Mouse (Mus musculus) heart, postnatal 0 days (tissue): ENCODE measurements around the gene Tmem178. TPM values are rescaled to one million over a fixed set of nuclear protein-coding genes. Genes with fewer than 3 reads are reported as not detected.

Experiments used
- ATAC-seq: fragments of 200-750 bp; cut with Nextera tagmentation; 2 replicates; pipeline ENCODE4 v1.8.0; 2017; ENCODE audit warnings: low read depth, moderate number of reproducible peaks, moderate library complexity; ENCODE audit not compliant: insufficient read depth
- DNase-seq: peaks from one replicate; pipeline ENCODE4 v3.0.0-alpha.2; 2016; ENCODE audit warnings: low spot score
- H3K27ac ChIP-seq: fragments of 300-500 bp; sonication (generic); 2 replicates; pipeline ENCODE4 v1.5.1; 2014; ENCODE audit warnings: low read depth, mild to moderate bottlenecking
- H3K27me3 ChIP-seq: fragments of 300-500 bp; sonication (generic); 2 replicates; pipeline ENCODE4 v1.6.1; 2014; ENCODE audit warnings: low read length, mixed read lengths; ENCODE audit not compliant: control insufficient read depth, insufficient read depth
- H3K36me3 ChIP-seq: fragments of 300-500 bp; sonication (generic); replicated peaks from 2 replicates; pipeline ENCODE4 v1.6.1; 2014; ENCODE audit warnings: low read length, mixed read lengths; ENCODE audit not compliant: control insufficient read depth, insufficient read depth
- H3K4me1 ChIP-seq: fragments of 300-500 bp; sonication (generic); 2 replicates; pipeline ENCODE4 v1.6.1; 2014; ENCODE audit warnings: antibody characterized with exemption; ENCODE audit not compliant: control insufficient read depth, insufficient read depth
- H3K4me2 ChIP-seq: fragments of 300-500 bp; sonication (generic); 2 replicates; pipeline ENCODE4 v1.6.1; 2014; ENCODE audit warnings: low read depth, mild to moderate bottlenecking, low read length, moderate library complexity
- H3K4me3 ChIP-seq: fragments of 300-500 bp; sonication (generic); 2 replicates; pipeline ENCODE4 v1.5.1; 2014; ENCODE audit warnings: low read depth, low read length
- H3K9ac ChIP-seq: fragments of 300-500 bp; sonication (generic); replicated peaks from 2 replicates; pipeline ENCODE4 v1.6.1; 2014; ENCODE audit warnings: low read depth, low read length, mixed read lengths
- H3K9me3 ChIP-seq: fragments of 300-500 bp; sonication (generic); replicated peaks from 2 replicates; pipeline ENCODE4 v1.6.1; 2016; ENCODE audit warnings: low read length; ENCODE audit not compliant: control insufficient read depth
- CTCF ChIP-seq: IDR thresholded peaks from 2 replicates; pipeline ENCODE4 v1.5.1; 2016; ENCODE audit warnings: antibody characterized with exemption, control low read depth, low read depth
- EP300 ChIP-seq: IDR thresholded peaks from 2 replicates; pipeline ENCODE4 v1.6.1; 2016; ENCODE audit warnings: antibody characterized with exemption, low read depth
- WGBS: fragments of 180-500 bp; shearing (Covaris S2); extraction: QIAGEN DNeasy Blood & Tissue Kit; methylation state at CpG from one replicate; pipeline ENCODE4 v1.1.7; 2014; 5-methylcytosine and 5-hydroxymethylcytosine counted together
- polyA plus RNA-seq: library from polyadenylated mRNA; unstranded; fragments of >200 nt; fragmentation: Nextera tagmentation; extraction: Ambion mirVana; gene quantifications from 2 replicates; pipeline ENCODE4 v1.2.1, GENCODE M21; 2015
- total RNA-seq: library from RNA; depleted of rRNA; stranded (reverse); fragments of >200 nt; gene quantifications from 2 replicates; pipeline ENCODE4 v1.2.3, GENCODE M21; 2014; ENCODE audit warnings: low replicate concordance

The Tmem178 gene
- total and polyA plus RNA-seq, 2 experiments from 2014 or later: 1.8 to 3.1 TPM

DNA sequence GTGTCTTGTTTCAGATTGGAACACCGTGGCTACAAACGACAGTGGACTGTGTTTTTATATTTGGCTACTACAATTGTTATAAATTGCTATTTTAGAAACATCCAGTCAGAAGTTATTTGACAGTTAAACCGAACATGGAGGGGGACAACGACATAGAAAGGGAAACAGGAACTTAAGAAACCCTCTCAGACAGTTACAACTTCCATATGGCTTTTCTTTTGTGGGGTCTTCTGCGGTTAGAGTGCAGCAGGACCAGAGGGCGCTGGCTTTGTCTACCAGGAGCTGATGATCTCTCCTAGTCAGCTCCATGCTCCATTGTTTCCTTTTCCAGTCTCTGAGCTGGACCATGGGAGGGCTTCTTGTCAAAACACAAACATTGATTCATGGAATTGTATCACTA lies 42.5 kb upstream of the Tmem178 start:
- Histone ChIP-seq H3K4me3 (no peak overlapping the region), H3K4me1 (peaks cover 7% of the 10 kb centered on the region; the same call in 1 of the 2 replicates)
- WGBS: 58% methylated on average over 6 of the region's 6 CpGs

DNA sequence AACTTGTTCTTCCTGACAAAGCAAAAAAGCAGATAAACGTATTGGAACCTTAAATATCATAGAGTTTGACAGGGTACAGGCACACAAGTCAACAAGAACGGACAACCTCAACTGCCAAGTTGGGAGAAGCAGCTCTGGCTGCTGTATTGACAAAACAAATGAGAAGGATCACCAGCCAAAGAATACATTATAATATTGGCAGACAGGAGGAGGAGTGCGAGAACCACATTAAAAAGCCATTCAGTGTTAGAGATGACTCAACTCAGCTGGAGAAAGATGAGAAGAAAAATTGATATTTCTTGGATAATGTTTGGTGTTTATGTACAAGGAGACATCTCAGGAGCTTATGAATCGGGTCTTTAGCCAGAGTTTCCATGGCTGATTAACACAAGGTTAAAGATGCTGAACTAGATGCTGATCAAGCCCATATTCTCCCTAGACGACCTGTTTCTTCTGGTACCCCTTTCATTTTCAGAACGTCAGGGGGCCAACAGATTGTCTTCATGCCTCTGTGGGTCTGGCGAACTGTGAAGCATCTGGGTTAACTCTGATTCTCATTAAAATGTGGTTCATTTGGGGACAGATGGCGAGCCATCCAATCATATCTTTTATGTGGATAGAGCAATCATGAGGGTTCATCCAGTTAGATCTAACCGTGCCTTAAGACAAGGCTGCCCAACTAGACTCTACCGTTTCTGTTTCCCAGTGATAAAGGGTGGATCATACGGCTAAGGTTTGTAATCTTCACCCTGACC lies 41.1 kb upstream of the Tmem178 start:
- Histone ChIP-seq H3K9ac (no peak overlapping the region), H3K4me3 (no peak overlapping the region), H3K4me2 (no peak overlapping the region), H3K27me3 (no peaks in the 10 kb centered on the region), H3K9me3 (no peaks in the 10 kb centered on the region), H3K36me3 (no peaks in the 10 kb centered on the region), H3K27ac (no peak overlapping the region), H3K4me1 (peaks cover 7% of the 10 kb centered on the region; the same call in 1 of the 2 replicates)
- TF ChIP-seq EP300 (no peak), CTCF (no peak)
- ATAC-seq: no peak
- DNase-seq: no peak
- WGBS: 78% methylated on average over 11 of the region's 11 CpGs

More for the DNA sequence above, 42.5 kb upstream of the Tmem178 start:
- H3K9me3 ChIP-seq: no peaks in the 10 kb centered on the region
- ATAC-seq (no peak), DNase-seq (no peak)
- no peaks in the 10 kb centered on the region for H3K27me3 ChIP-seq
- H3K27ac ChIP-seq: no peak overlapping the region
- no peak for TF ChIP-seq CTCF
- TF ChIP-seq EP300: no peak
- H3K36me3 ChIP-seq: no peaks in the 10 kb centered on the region
- H3K9ac ChIP-seq: no peak overlapping the region
- H3K4me2 ChIP-seq: no peak overlapping the region

DNA sequence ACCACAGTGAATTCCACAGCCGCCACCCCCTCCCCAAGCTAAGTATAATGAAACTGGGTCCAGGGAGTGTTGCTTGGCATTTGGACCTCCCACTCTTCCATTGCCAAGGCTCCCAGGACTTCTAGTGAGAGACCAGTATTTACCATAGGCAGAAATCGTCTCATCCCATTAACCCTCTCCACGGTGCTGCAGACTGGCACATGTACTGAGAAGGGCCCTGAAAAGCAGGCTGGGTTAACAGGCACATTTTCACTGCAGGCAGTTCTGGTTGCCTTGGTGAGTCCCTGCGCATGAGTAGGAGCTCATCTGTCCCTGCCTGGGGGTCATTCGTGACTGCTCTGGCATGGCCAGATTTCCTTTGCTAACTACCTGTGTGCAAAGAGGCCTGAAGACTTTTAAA lies 40.4 kb upstream of the Tmem178 start:
- no peak overlapping the region for H3K9ac ChIP-seq
- ATAC-seq (no peak), DNase-seq (no peak)
- no peak for TF ChIP-seq EP300
- H3K4me2 ChIP-seq: no peak overlapping the region
- 81% methylated on average over 5 of the region's 5 CpGs for WGBS
- no peaks in the 10 kb centered on the region for H3K36me3 ChIP-seq
- H3K4me1 ChIP-seq: peaks cover 7% of the 10 kb centered on the region; the same call in 1 of the 2 replicates
- no peaks in the 10 kb centered on the region for H3K27me3 ChIP-seq
- no peak overlapping the region for H3K4me3 ChIP-seq
- H3K9me3 ChIP-seq: 0 out of 2 replicates have a peak, but pooled peaks cover 3% of the 10 kb centered on the region
- H3K27ac ChIP-seq: no peak overlapping the region

DNA sequence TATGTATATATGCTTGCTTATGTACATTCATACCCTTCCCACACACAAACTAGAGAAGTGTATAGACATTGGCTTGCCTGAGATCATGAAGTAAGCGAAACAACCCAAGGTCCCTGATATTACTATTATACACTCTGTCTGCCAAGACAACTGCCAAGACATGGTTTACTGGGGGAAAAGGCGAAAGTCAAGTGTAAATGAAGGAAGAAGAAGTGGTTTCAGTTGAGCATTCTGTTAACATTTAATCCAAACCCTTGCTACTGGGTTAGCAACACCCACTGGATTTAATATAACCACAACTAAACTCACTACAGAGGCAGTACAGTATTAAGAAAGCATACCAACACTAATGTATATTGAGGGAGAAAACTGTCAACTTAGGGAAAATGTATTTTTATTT lies 28.8 kb upstream of the Tmem178 start:
- no peaks in the 10 kb centered on the region for H3K27me3 ChIP-seq

DNA sequence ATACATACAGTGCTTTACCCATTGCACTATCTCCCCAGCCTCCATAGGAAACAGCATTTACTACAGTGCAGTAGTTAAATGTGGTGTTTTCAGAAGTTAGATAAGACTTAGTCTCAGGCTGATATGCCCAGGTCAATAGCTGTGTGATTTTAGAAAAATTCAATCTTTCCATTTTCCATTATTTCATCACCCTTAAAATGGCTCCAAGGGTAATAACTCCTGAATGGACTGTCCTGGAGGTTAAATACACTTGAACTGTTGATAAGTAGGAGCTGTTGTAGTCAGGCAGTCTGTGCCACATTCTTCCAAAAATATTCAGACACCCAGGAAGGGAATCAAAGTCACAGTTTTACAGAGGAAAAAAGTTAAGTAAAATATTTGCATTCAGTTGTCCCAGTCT lies 25.2 kb upstream of the Tmem178 start:
- no peak overlapping the region for H3K4me3 ChIP-seq
- no peak overlapping the region for H3K27ac ChIP-seq
- no peaks in the 10 kb centered on the region for H3K4me1 ChIP-seq
- no peaks in the 10 kb centered on the region for H3K9me3 ChIP-seq
- no peak for ATAC-seq
- TF ChIP-seq CTCF (no peak), EP300 (no peak)
- H3K36me3 ChIP-seq: no peaks in the 10 kb centered on the region
- H3K27me3 ChIP-seq: no peaks in the 10 kb centered on the region
- H3K4me2 ChIP-seq: no peak overlapping the region
- no peak for DNase-seq
- no peak overlapping the region for H3K9ac ChIP-seq

More for the DNA sequence above, 28.8 kb upstream of the Tmem178 start:
- ATAC-seq (no peak), DNase-seq (no peak)
- Histone ChIP-seq H3K4me1 (no peaks in the 10 kb centered on the region), H3K4me2 (no peak overlapping the region), H3K9me3 (no peaks in the 10 kb centered on the region), H3K9ac (no peak overlapping the region), H3K4me3 (no peak overlapping the region), H3K27ac (no peak overlapping the region), H3K36me3 (no peaks in the 10 kb centered on the region)
- WGBS: 90% methylated on average over 2 of the region's 2 CpGs
- TF ChIP-seq CTCF: no peak
- TF ChIP-seq EP300: no peak
